In the genomic region with DNA sequence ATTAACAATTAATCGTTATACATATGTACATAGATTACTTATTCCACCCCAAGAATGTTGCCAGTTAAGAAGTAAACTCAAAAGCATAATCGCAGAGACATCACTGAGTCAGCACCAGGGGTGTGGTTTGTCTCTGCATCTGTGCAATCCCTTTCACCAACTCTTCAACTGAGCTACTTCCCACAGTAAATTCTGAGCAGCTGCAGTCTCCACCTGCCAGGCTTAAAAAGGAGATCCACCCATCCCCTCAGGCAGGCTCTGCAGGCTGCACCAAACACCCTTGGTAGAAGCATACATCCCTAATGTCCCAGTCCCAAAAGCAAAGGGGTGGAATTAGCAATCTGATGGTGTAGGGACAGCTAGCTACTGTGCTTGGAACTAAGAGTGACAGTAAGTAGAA, we compare ENCODE assay signal across 18 mouse cellular contexts. TPM values are rescaled to one million over a fixed set of nuclear protein-coding genes. Genes with fewer than 3 reads are reported as not detected.
DNase-seq lines count a peak whose midpoint lies in the region; ATAC-seq and TF ChIP-seq lines count a peak whose summit lies in the region.
"Had no signal": no experiment of that assay in that cellular context is flagged by ENCODE, and none has a peak within 500 bp of the region (broad histone marks: within the 10 kb centered on the region; RNA-seq: fewer than 3 reads in every experiment).

No protein-coding gene starts in this region.

- intact Hi-C loops in heart, postnatal 10 days (cut with DNase I), result no loop called here

- H3K36me3 ChIP-seq in forebrain, embryonic 14.5 days (ENCODE audit: control insufficient read depth, insufficient read depth, low read length), result no peaks in the 10 kb centered on the region
- H3K36me3 ChIP-seq in forebrain, embryonic 13.5 days (ENCODE audit: poor library complexity, severe bottlenecking), result no peaks in the 10 kb centered on the region
- H3K36me3 ChIP-seq in lung, embryonic 14.5 days (ENCODE audit: insufficient read depth), result no peaks in the 10 kb centered on the region
- H3K36me3 ChIP-seq in myocyte (ENCODE audit: control insufficient read depth, insufficient read depth), result no peaks in the 10 kb centered on the region
- H3K36me3 ChIP-seq: midbrain, embryonic 15.5 days had no signal

- H3K9ac ChIP-seq in forebrain, embryonic 14.5 days (ENCODE audit: low read length), result no peak overlapping the region
- no peak overlapping the region for H3K9ac ChIP-seq in forebrain, embryonic 13.5 days
- no peak overlapping the region for H3K9ac ChIP-seq in lung, embryonic 14.5 days
- H3K9ac ChIP-seq: midbrain, embryonic 15.5 days had no signal

- 86% methylated on average over 2 of the region's 2 CpGs for WGBS in forebrain, embryonic 14.5 days
- WGBS in forebrain, embryonic 13.5 days, result 78% methylated on average over 2 of the region's 2 CpGs
- 70% methylated on average over 2 of the region's 2 CpGs for WGBS in lung, embryonic 14.5 days

- no peak overlapping the region for H3ac ChIP-seq in myocyte (ENCODE audit: control insufficient read depth, insufficient read length)

- H3K27me3 ChIP-seq in forebrain, embryonic 14.5 days (replicated peaks; ENCODE audit: control insufficient read depth, insufficient read depth, low read length), result no peaks in the 10 kb centered on the region
- H3K27me3 ChIP-seq in forebrain, embryonic 13.5 days, result peaks cover 14% of the 10 kb centered on the region; the same call in 1 of the 2 replicates
- H3K27me3 ChIP-seq in lung, embryonic 14.5 days (ENCODE audit: insufficient read depth, low read length), result no peaks in the 10 kb centered on the region; the same call in 1 of the 2 replicates
- H3K27me3 ChIP-seq in myocyte (ENCODE audit: control insufficient read depth, insufficient read depth, insufficient read length), result no peaks in the 10 kb centered on the region
- H3K27me3 ChIP-seq: midbrain, embryonic 15.5 days had no signal

- no peak for DNase-seq in forebrain, embryonic 14.5 days (ENCODE audit: low spot score)
- DNase-seq in lung, embryonic 14.5 days, result no peak
- no peak for DNase-seq in lung, postnatal 10 days
- peak; percentile 40 for DNase-seq in ES-CJ7 (ENCODE audit: low read depth, low spot score)
- no peak for DNase-seq in testis, postnatal 10 days (ENCODE audit: low spot score)
- no peak for DNase-seq in heart, postnatal 10 days
- DNase-seq: cerebellum, adult 18-20 months; gastrocnemius, postnatal 36 days; kidney, postnatal 36 days; lung, postnatal 4 days; right cerebral cortex, postnatal 4 days had no signal

- H3K4me2 ChIP-seq in forebrain, embryonic 14.5 days (ENCODE audit: low read length), result no peak overlapping the region
- H3K4me2 ChIP-seq in forebrain, embryonic 13.5 days, result no peak overlapping the region
- H3K4me2 ChIP-seq in lung, embryonic 14.5 days, result peak overlapping the region; percentile 76
- peak overlapping the region; percentile 71 for H3K4me2 ChIP-seq in myocyte (ENCODE audit: low read depth)
- H3K4me2 ChIP-seq: midbrain, embryonic 15.5 days had no signal

- ATAC-seq in forebrain, embryonic 14.5 days, result peak; percentile 24; the same call in 1 of the 2 replicates
- no peak for ATAC-seq in forebrain, embryonic 13.5 days
- no peak for ATAC-seq in lung, embryonic 14.5 days (ENCODE audit: insufficient read depth)
- ATAC-seq: inflammation-experienced regulatory T-cells, adult 6 months; midbrain, embryonic 15.5 days had no signal

- TF ChIP-seq CTCF in lung, embryonic 14.5 days (IDR thresholded peaks at IDR 0.05; ENCODE audit: low read depth), result no peak

- no peak overlapping the region for H3K27ac ChIP-seq in forebrain, embryonic 14.5 days (ENCODE audit: low read depth, low read length)
- H3K27ac ChIP-seq in forebrain, embryonic 13.5 days, result no peak overlapping the region
- H3K27ac ChIP-seq in lung, embryonic 14.5 days (ENCODE audit: low read depth), result no peak overlapping the region
- H3K27ac ChIP-seq: left cerebral cortex, adult 2 months; midbrain, embryonic 15.5 days had no signal

- TF ChIP-seq POLR2A in myocyte (IDR thresholded peaks at IDR 0.05; ENCODE audit: insufficient read length, low read depth), result no peak

- H3K4me1 ChIP-seq in forebrain, embryonic 14.5 days (ENCODE audit: control insufficient read depth, insufficient read depth, low read length), result no peaks in the 10 kb centered on the region
- H3K4me1 ChIP-seq in forebrain, embryonic 13.5 days, result peaks cover 11% of the 10 kb centered on the region
- no peaks in the 10 kb centered on the region for H3K4me1 ChIP-seq in lung, embryonic 14.5 days (ENCODE audit: insufficient read depth)

- H3K79me2 ChIP-seq in myocyte (ENCODE audit: control insufficient read depth, insufficient read depth), result no peaks in the 10 kb centered on the region

- no peaks in the 10 kb centered on the region for H3K9me3 ChIP-seq in forebrain, embryonic 14.5 days (replicated peaks; ENCODE audit: control insufficient read depth, low read length)
- no peaks in the 10 kb centered on the region for H3K9me3 ChIP-seq in forebrain, embryonic 13.5 days (replicated peaks)
- no peaks in the 10 kb centered on the region for H3K9me3 ChIP-seq in lung, embryonic 14.5 days (ENCODE audit: low read depth, low read length)
- H3K9me3 ChIP-seq: midbrain, embryonic 15.5 days had no signal

- H3K4me3 ChIP-seq in forebrain, embryonic 14.5 days (ENCODE audit: low read depth, low read length), result no peak overlapping the region
- no peak overlapping the region for H3K4me3 ChIP-seq in forebrain, embryonic 13.5 days
- H3K4me3 ChIP-seq in lung, embryonic 14.5 days (ENCODE audit: low read depth, low read length), result peak overlapping the region; percentile 47; the same call in 1 of the 2 replicates
- no peak overlapping the region for H3K4me3 ChIP-seq in myocyte
- H3K4me3 ChIP-seq: left cerebral cortex, adult 2 months; midbrain, embryonic 15.5 days had no signal

TF ChIP-seq in myocyte, 11 proteins besides CTCF, POLR2A, EP300 and RAD21:
- TF ChIP-seq TCF3 (IDR thresholded peaks at IDR 0.05; ENCODE audit: insufficient read length, low read depth) (peak; percentile 61), MYOG (IDR thresholded peaks at IDR 0.05; ENCODE audit: control insufficient read depth in 1 of 3, insufficient read depth in 1 of 3, insufficient read length in 2 of 3, low read depth in 2 of 3) (peak; percentile 52 to 92 (median 91)), MYOD1 (IDR thresholded peaks at IDR 0.05; ENCODE audit: control insufficient read depth in 1 of 3, insufficient read length in 2 of 3, low read depth in 2 of 3) (peak; percentile 86 to 98 (median 91)), SRF (IDR thresholded peaks at IDR 0.05; ENCODE audit: control insufficient read depth, insufficient read length, low read depth) (peak; percentile 52), TCF12 (IDR thresholded peaks at IDR 0.05; ENCODE audit: insufficient read depth, poor library complexity, severe bottlenecking) (peak; percentile 97), REST (IDR thresholded peaks at IDR 0.05; ENCODE audit: insufficient read depth, insufficient read length) (no peak)

RNA-seq across cellular contexts. Expression of a gene that starts 1.3 kb away (rescaled TPM):
- 0.07 TPM in 1 of 2 replicates, not detected in the other for polyA plus RNA-seq in forebrain, embryonic 14.5 days (2014; fragmentation: Nextera tagmentation; extraction: Ambion mirVana)
- 0.05 TPM in 1 of 2 replicates, not detected in the other for polyA plus RNA-seq in forebrain, embryonic 13.5 days (2015; fragmentation: Nextera tagmentation; extraction: Ambion mirVana)
- 6.1 and 6.3 TPM in 2 replicates for polyA plus RNA-seq in lung, embryonic 14.5 days (2014; fragmentation: Nextera tagmentation; extraction: Ambion mirVana)
- polyA plus RNA-seq in myocyte (2012; fragmentation: generic; extraction: Trizol), result 0.16 TPM
- under 1 TPM; 0.10 to 0.30 TPM for total RNA-seq in heart, postnatal 10 days (2021)
- total RNA-seq: gastrocnemius, postnatal 36 days; left cerebral cortex, adult 2 months; neutrophil, adult 5-6 weeks had no signal
- polyA plus RNA-seq: inflammation-experienced regulatory T-cells, adult 6 months; testis, adult 2 months had no signal

Comparison
In these comparisons a context has a peak if more than half of its experiments do, and no peak if none do; other contexts are left out.
1. H3K4me2 ChIP-seq: peak in lung, embryonic 14.5 days (single experiment) and myocyte (single experiment); none in forebrain, embryonic 14.5 days (single experiment) and forebrain, embryonic 13.5 days (single experiment).